ENCODE assay signal across 11 mouse cellular contexts in genomic region chr6:87099671-87100296, GRCm38 (mm10). TPM values are rescaled to one million over a fixed set of nuclear protein-coding genes. Genes with fewer than 3 reads are reported as not detected.
DNase-seq lines count a peak whose midpoint lies in the region; ATAC-seq and TF ChIP-seq lines count a peak whose summit lies in the region.
"Had no signal": no experiment of that assay in that cellular context is flagged by ENCODE, and none has a peak within 500 bp of the region (broad histone marks: within the 10 kb centered on the region; RNA-seq: fewer than 3 reads in every experiment).

No protein-coding gene starts in this region.

- H3K27me3 ChIP-seq in intestine, embryonic 16.5 days (replicated peaks; ENCODE audit: control insufficient read depth, insufficient read depth, low read length): no peaks in the 10 kb centered on the region
- no peaks in the 10 kb centered on the region for H3K27me3 ChIP-seq in liver, postnatal 0 days (ENCODE audit: insufficient read depth, low read length)

- no peak overlapping the region; the same call in 1 of the 2 replicates for H3K9ac ChIP-seq in intestine, embryonic 16.5 days (ENCODE audit: low read depth, low read length)
- H3K9ac ChIP-seq in liver, postnatal 0 days (replicated peaks): no peak overlapping the region

- peak; percentile 22 for DNase-seq in CD4-positive, CD25-positive, alpha-beta regulatory T cell, adult 2 months (ENCODE audit: low read depth, low spot score)
- peak; percentile 18 to 58 for DNase-seq in left cerebral cortex, postnatal 14 days (ENCODE audit: low spot score in 2 of 2)
- no peak for DNase-seq in left cerebral cortex, adult 9 months (ENCODE audit: low spot score in 2 of 2)
- peak; percentile 57 for DNase-seq in retina, embryonic 14.5 days (ENCODE audit: low spot score)
- DNase-seq in kidney, postnatal 4 days: no peak
- no peak for DNase-seq in liver, postnatal 0 days
- DNase-seq: adrenal gland, adult 2 months had no signal

- H3K4me3 ChIP-seq in intestine, embryonic 16.5 days (ENCODE audit: low read length): no peak overlapping the region
- H3K4me3 ChIP-seq in liver, postnatal 0 days (ENCODE audit: low read depth, low read length): no peak overlapping the region
- H3K4me3 ChIP-seq: erythroblast, embryonic 14.5 days had no signal

- no peak for TF ChIP-seq EP300 in liver, postnatal 0 days (IDR thresholded peaks at IDR 0.05; ENCODE audit: low read depth)

- TF ChIP-seq CTCF in liver, postnatal 0 days (IDR thresholded peaks at IDR 0.05; ENCODE audit: low read depth): no peak

- no peaks in the 10 kb centered on the region for H3K9me3 ChIP-seq in intestine, embryonic 16.5 days (ENCODE audit: control insufficient read depth, low read length)
- H3K9me3 ChIP-seq in liver, postnatal 0 days (ENCODE audit: low read length): no peaks in the 10 kb centered on the region

- no peaks in the 10 kb centered on the region for H3K36me3 ChIP-seq in intestine, embryonic 16.5 days (ENCODE audit: control insufficient read depth, insufficient read depth, low read length)
- H3K36me3 ChIP-seq in liver, postnatal 0 days (replicated peaks; ENCODE audit: insufficient read depth, low read length): no peaks in the 10 kb centered on the region

- H3K4me1 ChIP-seq in intestine, embryonic 16.5 days (ENCODE audit: control insufficient read depth, insufficient read depth, low read length): peaks cover 23% of the 10 kb centered on the region
- H3K4me1 ChIP-seq in liver, postnatal 0 days (ENCODE audit: insufficient read depth): peaks cover 3% of the 10 kb centered on the region; the same call in 1 of the 2 replicates

- 44% methylated on average over 7 of the region's 7 CpGs for WGBS in intestine, embryonic 16.5 days
- WGBS in liver, postnatal 0 days (ENCODE audit: insufficient replicate concordance): 63% methylated on average over 7 of the region's 7 CpGs

- H3K4me2 ChIP-seq in intestine, embryonic 16.5 days (ENCODE audit: low read depth, low read length): no peak overlapping the region
- H3K4me2 ChIP-seq in liver, postnatal 0 days (ENCODE audit: low read depth, low read length): no peak overlapping the region

- no peak for ATAC-seq in CD4-positive, CD25-positive, alpha-beta regulatory T cell, adult 4 months
- no peak for ATAC-seq in intestine, embryonic 16.5 days
- ATAC-seq in liver, postnatal 0 days: no peak

- H3K27ac ChIP-seq in intestine, embryonic 16.5 days (ENCODE audit: low read length): peak overlapping the region; percentile 68
- H3K27ac ChIP-seq in liver, postnatal 0 days (ENCODE audit: low read depth): no peak overlapping the region

- intact Hi-C loops in left cerebral cortex, postnatal 14 days (cut with DNase I): loop anchor here (5.0 kb wide), 2 partner anchors 138 to 423 kb away; no protein-coding TSS in a partner anchor

RNA-seq across cellular contexts. Expression of gene D6Ertd527e, which starts 4.8 kb away (rescaled TPM):
- not detected for polyA plus RNA-seq in CD4-positive, CD25-positive, alpha-beta regulatory T cell, adult 4 months (2017; shearing (Covaris generic))
- not detected for total RNA-seq in left cerebral cortex, postnatal 14 days (2021)
- 0.23 and 0.54 TPM in 2 replicates for polyA plus RNA-seq in intestine, embryonic 16.5 days (2015; fragmentation: Nextera tagmentation; extraction: Ambion mirVana)
- not detected in 2 replicates for polyA plus RNA-seq in liver, postnatal 0 days (2015; fragmentation: Nextera tagmentation; extraction: Ambion mirVana)
- total RNA-seq: adrenal gland, adult 2 months; left cerebral cortex, postnatal 25 days had no signal
- polyA plus RNA-seq: erythroblast, embryonic 14.5 days had no signal

RNA-seq across cellular contexts. Expression of gene Gfpt1, which starts 57.1 kb away (rescaled TPM):
- polyA plus RNA-seq in CD4-positive, CD25-positive, alpha-beta regulatory T cell, adult 4 months (2017; shearing (Covaris generic)): 10 to 100 TPM; 21.8 to 27.7 TPM
- 10 to 100 TPM; 56.3 to 57.5 TPM for total RNA-seq in left cerebral cortex, postnatal 14 days (2021)
- polyA plus RNA-seq in intestine, embryonic 16.5 days (2015; fragmentation: Nextera tagmentation; extraction: Ambion mirVana): 24.7 and 25.7 TPM in 2 replicates
- 3.6 and 4.1 TPM in 2 replicates for polyA plus RNA-seq in liver, postnatal 0 days (2015; fragmentation: Nextera tagmentation; extraction: Ambion mirVana)

Comparison
In these comparisons a context has a peak if more than half of its experiments do, and no peak if none do; other contexts are left out.
1. DNase-seq: peak in CD4-positive, CD25-positive, alpha-beta regulatory T cell, adult 2 months (single experiment), left cerebral cortex, postnatal 14 days (2 of 2) and retina, embryonic 14.5 days (single experiment); none in left cerebral cortex, adult 9 months (0 of 2), kidney, postnatal 4 days (0 of 2) and liver, postnatal 0 days (single experiment).